Mouse (Mus musculus) kidney, adult 2 months (tissue): Measurements from ENCODE around the gene Slc16a6. TPM values are rescaled to one million over a fixed set of nuclear protein-coding genes. Genes with fewer than 3 reads are reported as not detected.

ENCODE experiments used
- DNase-seq: peaks from one replicate; pipeline ENCODE4 v3.0.0; 2021
- H3K27ac ChIP-seq: fragments of 200-500 bp; 2 replicates; pipeline ENCODE4 v1.5.1; 2012; ENCODE audit warnings: low read depth, low read length, control low read depth, inconsistent platforms; ENCODE audit not compliant: insufficient read depth
- H3K27me3 ChIP-seq: fragments of 200-500 bp; replicated peaks from 2 replicates; pipeline ENCODE4 v1.6.1; 2012; ENCODE audit warnings: mild to moderate bottlenecking, moderate library complexity, low read length, inconsistent platforms; ENCODE audit not compliant: control insufficient read depth, insufficient read depth
- H3K36me3 ChIP-seq: fragments of 200-500 bp; 2 replicates; pipeline ENCODE4 v1.6.1; 2012; ENCODE audit warnings: mild to moderate bottlenecking, moderate library complexity, low read length, inconsistent platforms; ENCODE audit not compliant: control insufficient read depth, insufficient read depth
- H3K4me1 ChIP-seq: fragments of 200-500 bp; 2 replicates; pipeline ENCODE4 v1.6.1; 2011; ENCODE audit warnings: low read length; ENCODE audit not compliant: control insufficient read depth, insufficient read depth
- H3K4me3 ChIP-seq: fragments of 200-500 bp; 2 replicates; pipeline ENCODE4 v1.5.1; 2011; ENCODE audit warnings: mild to moderate bottlenecking, low read depth, low read length, control low read depth; ENCODE audit not compliant: insufficient read depth
- CTCF ChIP-seq: fragments of 200-500 bp; conservative IDR thresholded peaks from 2 replicates; pipeline ENCODE4 v1.5.1; 2011; ENCODE audit warnings: low read depth, mild to moderate bottlenecking, control low read depth, low read length, moderate library complexity, mixed read lengths; ENCODE audit not compliant: insufficient read depth, insufficient read length
- POLR2A ChIP-seq: fragments of 200-500 bp; IDR thresholded peaks from one replicate; pipeline ENCODE4 v1.6.1; 2011; ENCODE audit warnings: low read depth, low read length, control low read depth
- WGBS: fragments of 180-500 bp; shearing (Covaris S2); methylation state at CpG from one replicate; pipeline ENCODE4 v1.1.7; 2018; 5-methylcytosine and 5-hydroxymethylcytosine counted together
- polyA plus RNA-seq: library from polyadenylated mRNA; depleted of rRNA; stranded (reverse); fragments of >200 nt; gene quantifications from 2 replicates; pipeline ENCODE4 v1.2.3, GENCODE M21; 2012

Gene Slc16a6
- polyA plus RNA-seq, 1 experiment = 2.8 TPM

DNA sequence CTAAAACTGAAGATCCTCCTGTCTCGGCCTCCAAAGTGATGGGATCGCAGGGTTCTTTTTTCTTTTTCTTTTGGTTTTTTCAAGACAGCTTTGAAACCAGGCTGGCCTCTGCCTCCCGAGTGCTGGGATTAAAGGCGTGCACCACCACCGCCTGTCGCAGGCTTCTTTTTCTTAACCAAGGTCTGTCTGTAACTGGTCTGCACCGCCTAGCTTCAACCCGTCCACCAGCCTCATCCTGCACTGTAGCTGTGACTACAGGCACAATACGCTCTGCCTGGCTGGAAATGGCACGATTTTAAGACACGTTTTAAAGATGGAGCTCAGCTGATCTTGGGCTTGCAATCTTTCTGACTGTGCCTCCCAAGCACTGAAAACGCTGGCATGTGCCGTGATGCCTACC lies 1.4 kb upstream of the Slc16a6 start:
- Histone ChIP-seq H3K36me3 (no peaks in the 10 kb centered on the region), H3K27me3 (no peaks in the 10 kb centered on the region), H3K4me3 (no peak overlapping the region), H3K4me1 (peaks cover 8% of the 10 kb centered on the region; the same call in 1 of the 2 replicates), H3K27ac (no peak overlapping the region)
- no peak for DNase-seq
- TF ChIP-seq CTCF (no peak), POLR2A (no peak)
- 82% methylated on average over 13 of the region's 13 CpGs for WGBS

DNA sequence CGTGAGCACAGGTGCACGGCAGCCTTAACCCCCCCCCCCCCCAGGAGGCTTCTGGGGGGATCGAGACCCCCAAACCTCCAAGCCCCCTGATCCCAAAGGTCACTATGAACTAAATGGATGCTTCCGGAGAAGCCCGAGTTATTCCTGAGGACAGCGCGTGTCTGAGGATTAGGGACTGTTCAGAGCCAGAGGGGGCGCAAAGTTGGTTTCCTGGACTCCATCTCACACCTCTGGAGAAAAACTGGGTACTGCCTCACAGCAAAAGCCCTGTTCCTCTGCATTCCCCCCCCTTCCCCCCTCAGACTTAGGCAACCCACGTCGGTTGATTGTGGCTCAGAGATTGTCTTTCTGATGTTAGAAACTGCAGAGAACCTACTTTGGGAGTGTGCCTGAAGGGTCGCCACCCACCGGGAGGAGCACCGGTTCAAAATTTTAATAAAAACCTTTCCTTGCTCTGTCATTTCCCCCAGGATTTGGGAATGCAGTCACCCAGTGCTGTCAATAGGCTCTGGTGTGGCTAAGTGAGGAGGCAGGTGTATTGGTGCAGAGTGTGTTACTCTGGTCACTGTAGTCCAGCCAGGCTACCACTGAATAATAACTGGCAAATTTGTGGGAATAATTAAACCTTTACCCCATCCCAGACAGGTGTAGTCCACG lies 816 bp upstream of the Slc16a6 start:
- no peak for DNase-seq
- Histone ChIP-seq H3K27me3 (no peaks in the 10 kb centered on the region), H3K36me3 (no peaks in the 10 kb centered on the region), H3K4me1 (peaks cover 8% of the 10 kb centered on the region; the same call in 1 of the 2 replicates), H3K4me3 (peak overlapping the region; percentile 79; the same call in 1 of the 2 replicates), H3K27ac (no peak overlapping the region)
- TF ChIP-seq POLR2A (no peak), CTCF (no peak)
- 12% methylated on average over 14 of the region's 14 CpGs for WGBS

DNA sequence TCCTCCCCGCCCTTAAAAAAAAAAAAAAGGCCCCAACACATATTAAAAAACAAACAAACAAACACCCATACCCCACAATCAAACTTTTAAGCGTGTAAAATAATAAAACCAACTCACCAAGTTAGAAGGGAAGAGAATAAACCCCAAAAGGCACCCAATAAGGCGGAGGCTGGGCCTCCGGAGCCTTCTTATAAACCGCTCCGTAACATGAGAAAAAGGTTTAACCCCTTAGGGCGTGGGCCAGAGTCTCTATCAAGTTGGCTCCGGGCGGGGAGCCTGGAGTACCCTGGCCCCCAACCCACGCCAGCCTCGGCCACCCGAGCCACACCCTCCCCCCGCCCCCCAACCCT lies 602 bp downstream of the Slc16a6 start:
- no peak for DNase-seq
- TF ChIP-seq POLR2A (no peak), CTCF (no peak)
- under 1% methylated on average over 13 of the region's 13 CpGs for WGBS
- Histone ChIP-seq H3K36me3 (no peaks in the 10 kb centered on the region), H3K27me3 (no peaks in the 10 kb centered on the region), H3K27ac (no peak overlapping the region), H3K4me3 (peak overlapping the region; percentile 79), H3K4me1 (peaks cover 6% of the 10 kb centered on the region; the same call in 1 of the 2 replicates)

DNA sequence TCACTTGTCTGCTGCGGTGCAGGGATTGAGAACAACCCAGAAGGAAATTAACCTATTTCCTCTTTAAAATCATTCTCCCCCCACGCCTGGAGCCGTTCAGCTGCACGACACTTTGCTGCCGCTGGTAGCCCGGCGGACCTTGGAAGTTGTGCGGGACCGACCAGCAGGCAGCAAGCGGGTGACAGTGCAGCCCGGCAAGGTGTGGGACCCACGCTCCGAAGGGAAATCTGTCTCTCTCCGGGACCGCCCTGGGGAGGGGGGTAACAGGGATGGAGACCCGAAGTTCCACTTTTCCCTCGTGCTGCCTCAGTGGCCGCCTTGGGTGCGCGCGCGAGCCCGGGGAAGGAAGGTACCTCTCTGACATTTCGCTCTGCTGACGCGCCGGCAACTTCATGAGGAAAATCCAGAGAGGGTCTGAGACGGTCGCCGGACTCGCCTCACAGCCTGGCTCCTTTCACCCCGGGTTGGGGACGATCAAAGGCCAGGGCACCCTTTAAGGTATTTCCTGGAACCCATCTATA lies 1.2 kb downstream of the Slc16a6 start:
- 2% methylated on average over 33 of the region's 33 CpGs for WGBS

DNA sequence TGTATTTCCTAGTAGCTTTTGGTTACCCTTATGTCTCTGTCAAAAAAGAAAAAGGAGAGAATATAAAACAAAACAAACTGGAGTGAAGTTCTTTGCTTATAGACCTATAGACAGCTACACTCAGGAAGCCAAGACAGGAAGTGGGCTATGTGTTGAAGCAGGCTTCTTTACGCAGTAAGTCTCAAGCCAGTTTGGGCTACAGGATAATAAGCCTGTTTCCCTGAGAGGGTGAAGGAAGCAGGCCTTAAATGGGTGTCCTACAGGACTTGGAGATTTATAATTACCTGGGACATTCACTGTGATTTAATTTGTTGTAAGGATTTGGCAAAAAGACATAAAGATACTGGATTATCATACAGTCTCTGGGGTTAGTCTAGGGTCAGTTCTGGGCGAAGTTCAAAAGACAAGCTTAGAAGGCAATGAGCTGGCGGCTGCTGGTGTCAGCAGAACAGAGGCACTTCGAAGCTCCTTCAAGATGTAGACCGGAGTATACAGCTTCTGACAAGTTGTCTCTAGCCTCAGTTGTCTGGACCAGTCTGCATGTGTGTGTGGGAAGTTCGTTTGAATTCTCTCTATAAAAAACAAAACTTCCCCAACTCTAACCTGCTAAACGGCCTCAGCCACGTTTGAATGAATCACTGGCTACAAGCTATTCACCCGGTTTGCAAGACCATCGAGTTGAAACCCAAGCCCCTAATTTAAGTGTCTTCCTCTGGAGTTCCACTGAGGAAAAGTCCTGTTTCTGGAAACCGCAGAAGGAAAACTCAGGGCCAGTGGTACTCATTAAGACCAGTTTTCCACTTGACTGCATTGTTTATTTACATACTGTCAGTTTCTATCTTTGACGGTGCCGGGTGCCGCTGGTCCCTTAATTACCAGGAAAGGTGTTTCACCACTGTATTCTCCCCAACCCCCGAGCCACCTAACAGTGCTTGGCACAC lies 2.2 kb downstream of the Slc16a6 start:
- peak; percentile 69 for DNase-seq
- H3K27me3 ChIP-seq = no peaks in the 10 kb centered on the region
- no peaks in the 10 kb centered on the region for H3K36me3 ChIP-seq
- peaks cover 2% of the 10 kb centered on the region; the same call in 1 of the 2 replicates for H3K4me1 ChIP-seq
- no peak overlapping the region for H3K4me3 ChIP-seq
- no peak for TF ChIP-seq CTCF
- TF ChIP-seq POLR2A = no peak
- 41% methylated on average over 15 of the region's 15 CpGs for WGBS
- H3K27ac ChIP-seq = no peak overlapping the region

More for the DNA sequence above, 1.2 kb downstream of the Slc16a6 start:
- Histone ChIP-seq H3K4me3 (peak overlapping the region; percentile 56), H3K27ac (no peak overlapping the region), H3K4me1 (peaks cover 2% of the 10 kb centered on the region; the same call in 1 of the 2 replicates), H3K27me3 (no peaks in the 10 kb centered on the region), H3K36me3 (no peaks in the 10 kb centered on the region)
- peak; percentile 44 for DNase-seq
- TF ChIP-seq POLR2A = no peak

DNA sequence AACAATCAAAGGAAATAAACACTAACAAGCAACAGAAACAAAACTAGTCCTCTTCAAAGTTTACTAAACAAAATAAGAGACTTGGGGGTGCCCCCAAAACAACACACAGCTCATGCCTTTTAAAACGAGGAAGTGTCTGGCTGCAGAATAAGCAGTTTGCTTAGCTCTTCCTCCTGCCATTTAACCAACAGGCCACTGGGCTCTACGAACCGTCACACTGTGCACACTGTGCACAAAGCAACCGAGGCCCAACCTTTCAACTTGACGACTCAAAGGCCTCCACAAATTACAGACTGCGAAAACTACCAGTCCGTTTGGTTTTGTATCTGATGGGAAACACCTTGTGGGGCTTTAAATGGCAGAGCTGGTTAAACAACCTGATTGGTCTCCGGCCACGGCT lies 3.2 kb downstream of the Slc16a6 start:
- Histone ChIP-seq H3K27me3 (no peaks in the 10 kb centered on the region), H3K4me1 (peaks cover 2% of the 10 kb centered on the region; the same call in 1 of the 2 replicates), H3K27ac (no peak overlapping the region), H3K4me3 (no peak overlapping the region), H3K36me3 (no peaks in the 10 kb centered on the region)
- no peak for DNase-seq
- WGBS = 74% methylated on average over 9 of the region's 9 CpGs
- TF ChIP-seq POLR2A (no peak), CTCF (no peak)

DNA sequence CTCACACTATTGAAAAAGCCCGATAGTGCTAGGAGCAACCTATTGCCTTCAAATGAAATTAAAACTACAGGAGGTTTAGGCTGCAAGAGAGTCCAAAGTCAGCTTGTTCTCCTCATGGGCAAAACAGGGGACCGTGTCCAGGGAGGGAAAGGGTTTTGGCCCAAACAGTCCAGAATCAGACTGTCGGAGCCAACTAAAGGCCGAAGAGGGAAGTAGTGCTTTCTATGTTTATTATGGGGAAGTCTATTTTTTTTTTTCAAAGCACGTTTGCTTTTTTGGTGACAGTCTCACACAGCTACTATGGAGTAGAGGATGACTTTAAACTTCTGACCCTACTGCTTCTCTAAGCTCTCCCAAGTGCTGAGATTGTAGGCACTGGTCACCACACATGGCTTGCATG lies 5.3 kb downstream of the Slc16a6 start:
- Histone ChIP-seq H3K36me3 (no peaks in the 10 kb centered on the region), H3K27ac (no peak overlapping the region), H3K27me3 (no peaks in the 10 kb centered on the region), H3K4me1 (peaks cover 2% of the 10 kb centered on the region; the same call in 1 of the 2 replicates), H3K4me3 (no peak overlapping the region)
- 73% methylated on average over 5 of the region's 5 CpGs for WGBS
- DNase-seq = no peak
- TF ChIP-seq POLR2A (no peak), CTCF (no peak)
